Mouse (Mus musculus): ENCODE data around the gene Rab24. TPM values are rescaled to one million over a fixed set of nuclear protein-coding genes. Genes with fewer than 3 reads are reported as not detected.

Gene Rab24
- total and polyA plus RNA-seq, 3 experiments = 41.7 to 72.5 (median 45.3) TPM

DNA sequence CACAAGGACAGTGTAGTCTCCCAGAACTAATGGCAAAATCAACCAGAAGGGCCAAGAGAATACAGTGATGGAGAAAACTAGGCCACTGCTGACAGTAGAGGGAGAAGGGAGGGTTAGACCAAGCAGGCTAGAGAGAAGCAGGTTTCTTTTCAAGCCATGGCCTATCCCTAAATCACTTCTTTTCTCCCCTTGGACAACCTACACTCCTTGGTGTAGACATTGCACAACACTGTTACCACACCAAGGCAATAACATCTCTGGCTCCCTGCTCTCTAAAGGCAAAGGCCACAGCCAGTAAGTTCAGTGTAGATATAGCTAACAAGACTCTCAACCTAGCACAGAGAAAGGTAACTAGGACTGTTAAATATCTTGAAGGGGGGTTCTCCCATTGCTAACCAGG, 39.4 kb upstream of the Rab24 start:
- peaks cover 8 to 53% of the 10 kb centered on the region in 2 experiments for H3K4me1 ChIP-seq (ENCODE audit: control insufficient read depth in 1 of 2, insufficient read depth in 2 of 2)
- H3K79me2 ChIP-seq (replicated peaks; ENCODE audit: control insufficient read depth, extremely low read depth, insufficient read depth, poor library complexity, severe bottlenecking) = peaks cover 61% of the 10 kb centered on the region
- peak overlapping the region; percentile 84 for H3K4me2 ChIP-seq (ENCODE audit: insufficient read depth, low read depth, poor library complexity, severe bottlenecking)
- dilution Hi-C loops (cut with MboI; ENCODE audit: extremely low pct_ligation_motif_present, extremely low pct_unique_long_range_greater_than_20kb, low sequenced_read_pairs) = no loop called here
- H3K9ac ChIP-seq (ENCODE audit: insufficient read depth, low read depth) = peak overlapping the region; percentile 93
- H3K36me3 ChIP-seq (replicated peaks in 1 of 2; ENCODE audit: control insufficient read depth in 1 of 2, insufficient read depth in 1 of 2, low read length in 1 of 2) = peaks cover 30 to 48% of the 10 kb centered on the region in 2 experiments
- no peak overlapping the region for H3K27ac ChIP-seq (ENCODE audit: insufficient read depth, low read depth)
- no peaks in the 10 kb centered on the region for H3K27me3 ChIP-seq (replicated peaks)
- no peaks in the 10 kb centered on the region for H3K9me3 ChIP-seq (replicated peaks; ENCODE audit: low read length)
- in situ Hi-C loops (cut with MboI; ENCODE audit: low pct_ligation_motif_present, low pct_unique_long_range_greater_than_20kb, low sequenced_read_pairs) = no loop called here
- no peak for TF ChIP-seq NRF1 (IDR thresholded peaks at IDR 0.05; ENCODE audit: low read depth, low read length)
- no peak for TF ChIP-seq USF1 (IDR thresholded peaks at IDR 0.05; ENCODE audit: low read depth, low read length)
- no peak for TF ChIP-seq SMC3 (IDR thresholded peaks at IDR 0.05; ENCODE audit: low read depth, low read length)
- no peak for TF ChIP-seq KAT2A (IDR thresholded peaks at IDR 0.05; ENCODE audit: insufficient replicate concordance, low read length)
- no peak for TF ChIP-seq ZMIZ1 (IDR thresholded peaks at IDR 0.05; ENCODE audit: low read depth, low read length)
- TF ChIP-seq PAX5 (IDR thresholded peaks at IDR 0.05; ENCODE audit: low read length) = no peak
- TF ChIP-seq CTCF (conservative IDR thresholded peaks at IDR 0.05 in 1 of 2, IDR thresholded peaks at IDR 0.05 in 1 of 2; ENCODE audit: low read depth in 2 of 2, low read length in 2 of 2) = no peak
- no peak for TF ChIP-seq EP300 (IDR thresholded peaks at IDR 0.05; ENCODE audit: low read length)
- TF ChIP-seq ZC3H11A (IDR thresholded peaks at IDR 0.05; ENCODE audit: low read depth, low read length) = no peak
- TF ChIP-seq MXI1 (IDR thresholded peaks at IDR 0.05; ENCODE audit: low read depth, low read length) = no peak
- TF ChIP-seq CHD2 (IDR thresholded peaks at IDR 0.05; ENCODE audit: low read length) = no peak
- no peak for TF ChIP-seq HCFC1 (IDR thresholded peaks at IDR 0.05; ENCODE audit: low read depth, low read length)
- no peak for TF ChIP-seq ZKSCAN1 (IDR thresholded peaks at IDR 0.05; ENCODE audit: borderline replicate concordance, low read depth, low read length)
- no peak for TF ChIP-seq JUN (IDR thresholded peaks at IDR 0.05; ENCODE audit: insufficient read depth, low read depth, low read length)
- TF ChIP-seq POLR2AphosphoS2 (IDR thresholded peaks at IDR 0.05; ENCODE audit: low read depth, low read length) = no peak
- no peak for TF ChIP-seq GABPA (IDR thresholded peaks at IDR 0.05; ENCODE audit: insufficient replicate concordance, low read depth, low read length)
- no peak for TF ChIP-seq E2F4 (IDR thresholded peaks at IDR 0.05; ENCODE audit: insufficient replicate concordance, low read depth, low read length)
- no peak for TF ChIP-seq POLR2A (IDR thresholded peaks at IDR 0.05; ENCODE audit: low read depth, low read length)
- H3K4me3 ChIP-seq (replicated peaks in 1 of 3; ENCODE audit: low read depth in 2 of 3, low read length in 2 of 3, poor library complexity in 1 of 3) = peak overlapping the region; percentile 92 to 100 (median 93)
- DNase-seq (ENCODE audit: extremely low read depth) = no peak

DNA sequence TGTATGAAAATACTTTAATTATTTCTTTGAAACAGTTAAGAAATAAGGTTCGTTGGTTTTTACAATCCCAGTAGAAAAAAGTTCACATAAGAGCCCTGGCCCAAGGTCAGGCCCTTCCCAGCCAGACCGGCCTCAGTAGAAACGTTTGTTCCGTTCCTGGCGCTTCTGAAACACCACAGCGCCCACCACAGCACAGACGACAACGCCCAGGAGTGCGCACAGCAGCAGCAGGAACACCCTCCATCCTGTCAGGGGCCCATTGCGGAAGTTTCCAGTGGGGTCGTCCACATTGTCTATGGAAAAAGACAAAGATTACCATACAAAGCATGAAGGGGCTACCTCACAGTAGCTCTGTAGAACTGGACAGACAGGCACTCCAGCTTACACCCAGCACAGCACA, 25.0 kb upstream of the Rab24 start:
- H3K4me1 ChIP-seq (ENCODE audit: control insufficient read depth in 1 of 2, insufficient read depth in 2 of 2) = peaks cover 2 to 5% of the 10 kb centered on the region in 2 experiments; a peak in 3 of 4 replicates
- H3K4me2 ChIP-seq (ENCODE audit: insufficient read depth, low read depth, poor library complexity, severe bottlenecking) = no peak overlapping the region
- H3K79me2 ChIP-seq (replicated peaks; ENCODE audit: control insufficient read depth, extremely low read depth, insufficient read depth, poor library complexity, severe bottlenecking) = no peaks in the 10 kb centered on the region; the same call in 1 of the 2 replicates
- no peak for DNase-seq (ENCODE audit: extremely low read depth)
- no peak overlapping the region for H3K9ac ChIP-seq (ENCODE audit: insufficient read depth, low read depth)
- H3K27ac ChIP-seq (ENCODE audit: insufficient read depth, low read depth) = no peak overlapping the region
- dilution Hi-C loops (cut with MboI; ENCODE audit: extremely low pct_ligation_motif_present, extremely low pct_unique_long_range_greater_than_20kb, low sequenced_read_pairs) = no loop called here
- TF ChIP-seq NELFE (IDR thresholded peaks at IDR 0.05; ENCODE audit: low read depth, low read length) (no peak), MEF2A (IDR thresholded peaks at IDR 0.05; ENCODE audit: borderline replicate concordance, low read depth, low read length) (no peak), E2F4 (IDR thresholded peaks at IDR 0.05; ENCODE audit: insufficient replicate concordance, low read depth, low read length) (no peak), UBTF (IDR thresholded peaks at IDR 0.05; ENCODE audit: low read depth, low read length) (no peak), CHD1 (IDR thresholded peaks at IDR 0.05; ENCODE audit: low read depth, low read length) (no peak), ELF1 (IDR thresholded peaks at IDR 0.05; ENCODE audit: low read depth, low read length) (no peak), TCF12 (IDR thresholded peaks at IDR 0.05; ENCODE audit: low read depth, low read length) (no peak), SMC3 (IDR thresholded peaks at IDR 0.05; ENCODE audit: low read depth, low read length) (no peak), MYC (IDR thresholded peaks at IDR 0.05; ENCODE audit: low read depth, low read length) (no peak), ZMIZ1 (IDR thresholded peaks at IDR 0.05; ENCODE audit: low read depth, low read length) (no peak), PAX5 (IDR thresholded peaks at IDR 0.05; ENCODE audit: low read length) (no peak)
- no peaks in the 10 kb centered on the region for H3K9me3 ChIP-seq (replicated peaks; ENCODE audit: low read length)
- no peak overlapping the region for H3K4me3 ChIP-seq (replicated peaks in 1 of 3; ENCODE audit: low read depth in 2 of 3, low read length in 2 of 3, poor library complexity in 1 of 3)
- no peaks in the 10 kb centered on the region for H3K27me3 ChIP-seq (replicated peaks)
- H3K36me3 ChIP-seq (replicated peaks in 1 of 2; ENCODE audit: control insufficient read depth in 1 of 2, insufficient read depth in 1 of 2, low read length in 1 of 2) = peaks cover 69 to 89% of the 10 kb centered on the region in 2 experiments
- in situ Hi-C loops (cut with MboI; ENCODE audit: low pct_ligation_motif_present, low pct_unique_long_range_greater_than_20kb, low sequenced_read_pairs) = no loop called here
